Mouse (Mus musculus) left cerebral cortex, adult 9 months (tissue): ENCODE measurements around the gene Kdm2a.

Experiments used
- DNase-seq, 2 experiments: peaks; one replicate each; pipeline ENCODE4 v3.0.0; 2022; ENCODE audit warnings: low spot score in 2 of 2

Gene Kdm2a

DNA sequence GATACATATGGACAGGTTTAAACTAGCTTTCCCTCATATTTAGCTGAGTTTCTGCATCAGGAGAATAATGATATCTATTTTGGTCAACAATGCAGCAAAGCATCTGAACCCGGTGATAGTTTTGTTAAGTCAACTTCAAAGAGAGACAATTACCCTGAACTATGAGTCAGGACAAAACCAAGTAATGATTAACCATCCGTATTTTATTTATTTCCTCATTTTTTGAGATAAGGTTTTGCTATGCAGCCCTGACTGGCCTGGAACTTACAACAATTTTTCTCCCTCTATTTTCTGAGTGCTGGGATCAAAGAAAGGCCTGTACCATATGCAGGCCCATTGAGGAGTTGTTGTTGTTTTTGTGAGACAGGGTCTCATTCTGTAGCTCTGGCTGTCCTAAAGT, 67.5 kb downstream of the Kdm2a start:
- DNase-seq: no peak

DNA sequence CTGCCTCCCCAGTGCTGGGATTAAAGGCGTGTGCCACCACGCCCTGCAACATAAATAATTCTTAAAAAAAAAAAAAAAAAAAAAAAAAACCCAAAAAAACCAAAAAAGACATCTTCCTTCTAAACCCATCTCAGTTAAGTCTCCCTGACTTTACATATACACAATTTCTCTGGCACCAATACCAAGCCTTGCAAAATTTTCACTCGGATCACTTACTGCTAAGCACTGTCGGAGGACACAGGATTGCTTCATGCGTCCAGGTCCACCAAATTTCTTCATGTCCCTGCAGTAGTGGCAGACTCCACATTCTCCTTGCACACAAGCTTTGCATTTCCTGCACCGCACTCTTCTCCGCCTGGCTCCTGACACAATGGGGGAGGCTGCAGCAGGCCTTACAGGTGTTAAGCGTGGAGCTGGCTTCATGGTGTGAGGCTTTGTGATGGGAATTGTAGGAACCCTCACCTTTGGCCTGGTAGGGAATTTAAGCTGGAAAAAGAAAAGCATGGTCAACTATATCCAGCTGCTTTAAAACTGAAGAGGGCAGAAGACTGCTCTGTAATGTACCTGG, 69.3 kb downstream of the Kdm2a start:
- DNase-seq: no peak

DNA sequence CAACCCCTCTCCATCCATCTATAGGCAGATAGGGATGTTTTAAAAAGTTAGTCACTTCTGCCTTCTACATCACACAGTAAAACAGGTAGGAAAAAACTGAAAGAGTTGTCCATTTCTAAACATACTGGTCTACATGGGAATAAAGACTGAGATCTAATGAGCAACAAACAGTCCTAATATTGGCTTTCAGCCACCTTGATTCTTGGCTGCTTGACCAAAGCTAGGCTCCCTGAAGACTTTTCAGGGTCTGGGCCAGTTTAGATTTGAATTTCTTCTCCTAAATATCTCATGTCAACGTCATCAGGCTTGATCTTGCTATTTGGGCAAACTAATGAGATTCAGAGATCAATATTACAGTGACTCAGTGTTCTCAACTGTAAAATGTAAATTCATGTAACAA, 71.2 kb downstream of the Kdm2a start:
- DNase-seq: no peak

DNA sequence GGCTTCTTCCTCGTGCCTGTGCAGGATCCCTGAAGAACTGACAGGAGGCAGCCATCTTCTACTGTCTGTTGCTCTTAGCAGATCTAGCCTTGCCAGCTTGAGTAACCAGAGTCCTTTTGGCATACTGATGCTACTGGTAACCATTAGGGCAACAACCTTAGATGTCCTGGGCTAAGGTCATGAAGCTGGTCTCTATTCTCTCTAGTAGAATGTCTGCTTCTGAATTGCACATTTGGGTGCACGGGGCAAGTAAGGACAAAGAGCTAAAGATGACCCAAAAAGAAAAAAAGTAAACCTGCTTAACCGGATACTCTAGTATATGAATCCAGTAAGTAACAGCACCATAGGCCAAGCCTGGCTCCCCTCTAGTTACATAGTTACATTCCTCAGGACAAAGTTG, 72.0 kb downstream of the Kdm2a start:
- DNase-seq: no peak

DNA sequence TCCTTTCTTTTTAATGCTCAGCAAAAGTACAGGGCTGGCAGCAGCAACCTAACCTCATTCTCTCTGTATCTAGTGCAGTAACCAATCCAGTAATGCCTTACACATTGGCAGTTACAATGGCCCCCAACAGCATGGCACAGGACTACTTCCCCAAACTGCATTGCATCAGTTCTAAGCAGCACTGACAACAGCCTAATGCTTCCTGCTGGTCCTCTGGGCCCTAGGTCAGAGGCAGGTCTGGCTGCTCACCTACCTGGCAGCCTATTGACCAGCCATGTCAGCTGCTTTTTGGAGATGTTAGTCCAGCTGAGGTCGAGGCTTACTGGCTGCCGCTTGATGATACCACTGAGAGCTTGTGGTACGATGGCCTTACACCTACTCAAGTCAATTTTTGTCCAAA, 76.0 kb downstream of the Kdm2a start:
- no peak for DNase-seq

DNA sequence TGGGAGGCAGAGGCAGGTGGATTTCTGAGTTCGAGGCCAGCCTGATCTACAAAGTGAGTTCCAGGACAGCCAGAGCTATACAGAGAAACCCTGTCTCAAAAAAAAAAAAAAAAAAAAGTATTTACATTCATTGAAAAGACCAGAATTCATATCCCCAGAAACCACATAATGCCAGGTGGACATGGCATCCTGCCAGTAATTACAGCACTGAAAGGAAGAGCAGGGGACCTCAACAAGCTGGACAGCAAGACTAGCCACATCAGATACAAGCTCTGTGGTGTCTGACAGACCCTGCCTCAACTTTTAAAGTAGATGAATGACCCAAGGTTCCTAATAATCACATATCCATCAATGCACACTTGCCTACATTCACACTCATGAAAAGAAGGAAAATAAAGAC, 76.5 kb downstream of the Kdm2a start:
- DNase-seq: no peak

DNA sequence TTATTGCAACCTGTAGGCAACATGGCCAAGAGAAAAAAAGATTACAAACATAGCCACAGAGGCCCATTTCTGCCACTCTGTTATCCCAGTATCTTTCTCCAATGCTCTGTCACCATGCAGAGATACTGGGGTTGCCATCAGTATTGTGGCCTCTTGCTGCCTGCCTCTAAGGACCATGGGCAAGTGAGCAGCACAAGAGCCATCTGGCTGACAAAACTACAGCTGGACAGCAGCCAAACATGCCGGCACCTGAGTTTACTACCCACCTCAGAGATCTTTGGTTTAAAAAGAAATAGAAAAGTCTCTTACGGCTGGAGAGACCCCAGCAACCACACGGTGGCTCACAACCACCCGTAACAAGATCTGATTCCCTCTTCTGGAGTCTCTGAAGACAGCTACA, 78.8 kb downstream of the Kdm2a start:
- DNase-seq: no peak

DNA sequence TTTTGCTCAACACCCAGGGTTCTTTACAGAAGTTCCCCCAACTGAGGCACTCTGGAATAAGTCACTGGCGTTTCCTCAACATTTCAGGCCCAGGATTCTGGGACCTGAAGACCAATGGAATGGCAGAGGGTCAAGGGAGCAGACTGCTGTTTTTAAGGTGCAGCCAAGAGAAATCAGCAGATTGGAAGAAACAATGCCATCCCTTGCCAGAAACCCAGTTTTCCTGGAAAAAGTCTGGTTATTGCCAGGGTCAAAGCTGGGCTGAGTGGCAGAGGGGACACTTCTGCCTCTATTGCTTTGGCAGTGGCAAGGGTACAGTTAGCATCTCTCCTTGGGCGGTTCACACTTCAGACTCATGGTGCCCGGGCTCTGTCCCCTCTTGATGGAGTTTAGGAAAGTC, 80.9 kb downstream of the Kdm2a start:
- no peak for DNase-seq

DNA sequence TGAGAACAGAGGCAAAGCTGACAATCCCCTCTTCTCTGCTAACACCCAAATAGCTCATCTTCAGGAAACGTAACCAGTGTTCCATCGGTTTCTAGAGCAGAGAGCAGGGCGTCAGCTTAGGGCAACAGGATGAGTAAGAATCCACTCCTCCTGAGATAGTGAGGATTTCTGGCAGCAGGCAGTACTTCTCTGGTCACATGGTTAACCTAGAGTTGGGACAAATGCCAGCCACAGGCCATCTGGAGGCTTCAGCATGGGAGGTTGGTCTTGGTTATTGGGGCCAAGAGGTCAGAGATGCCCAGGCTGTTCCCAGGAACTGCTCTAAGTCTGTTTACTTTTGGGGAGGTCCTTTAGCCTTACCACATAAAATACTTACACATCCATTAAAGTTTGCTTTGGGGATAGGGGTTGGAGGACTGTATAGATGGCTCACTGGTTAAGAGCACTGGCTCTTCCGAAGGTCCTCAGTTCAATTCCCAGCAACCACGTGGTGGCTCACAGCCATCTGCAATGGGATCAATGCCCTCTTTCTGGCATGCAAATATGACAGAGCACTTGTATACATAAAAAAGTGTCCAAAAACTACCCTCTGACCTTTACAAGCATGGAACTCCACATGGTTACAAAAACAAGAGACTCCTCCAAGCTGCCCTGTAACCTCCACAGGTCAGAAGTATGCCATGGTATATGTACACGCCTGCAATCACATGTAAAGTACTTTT, 82.7 kb downstream of the Kdm2a start:
- no peak for DNase-seq

DNA sequence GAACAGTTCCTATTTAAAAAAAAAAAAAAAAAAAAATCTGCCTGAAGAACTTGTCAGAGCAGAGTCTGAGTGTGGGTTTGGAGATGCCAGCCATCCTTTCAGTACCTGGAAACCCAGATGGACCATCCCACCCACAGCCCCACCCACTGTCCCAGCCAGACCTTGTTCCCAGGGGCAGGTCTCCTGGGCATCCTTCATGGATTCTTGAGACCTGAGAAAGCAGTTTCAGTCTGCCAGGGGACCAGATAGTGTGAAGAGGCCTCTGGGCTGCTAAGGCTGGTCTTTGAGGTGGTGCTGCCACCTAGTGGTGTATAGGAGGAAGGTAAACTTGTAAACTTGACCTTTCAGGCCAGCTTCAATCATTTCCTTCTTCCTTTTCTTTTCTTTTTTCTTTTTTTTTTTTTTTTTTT, 88.3 kb downstream of the Kdm2a start:
- peak in 1 of 2 experiments; percentile 50 for DNase-seq

DNA sequence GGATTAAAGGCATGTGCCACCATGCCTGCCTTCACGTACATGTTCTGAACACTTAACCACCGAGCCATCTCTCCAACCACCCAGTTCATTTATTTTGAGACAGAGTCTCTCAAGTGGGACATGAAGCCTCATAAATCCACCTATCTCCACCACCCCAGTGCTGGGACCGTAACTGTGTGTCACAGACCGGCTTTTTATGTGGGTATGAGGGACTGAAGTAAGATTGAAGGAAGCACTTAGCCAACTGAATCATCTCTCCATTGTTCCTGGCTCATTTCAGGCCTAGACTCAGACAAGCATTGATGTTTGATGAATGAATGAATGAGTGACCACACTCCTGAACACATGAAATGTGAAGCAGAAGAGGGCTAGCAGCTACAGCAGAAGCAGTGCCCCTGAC, 88.8 kb downstream of the Kdm2a start:
- DNase-seq: no peak

DNA sequence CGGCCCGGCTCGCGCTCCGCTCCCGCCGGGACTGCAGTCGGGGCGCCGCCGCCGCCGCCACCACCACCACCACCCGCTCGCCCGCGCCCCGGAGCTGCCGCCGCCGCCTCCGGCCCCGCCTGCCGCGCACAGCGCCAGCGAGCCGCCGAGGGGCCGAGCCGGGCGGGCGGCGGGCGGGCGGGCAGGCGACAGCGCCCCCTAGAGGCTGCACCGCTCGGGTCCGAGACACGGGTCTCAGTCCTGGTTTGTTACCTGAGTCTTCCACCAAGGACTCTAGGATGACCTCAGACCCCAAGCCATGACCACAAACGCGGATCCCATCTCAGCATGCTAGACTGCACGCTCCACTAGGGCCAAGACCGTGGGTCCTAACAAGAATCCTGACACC, 91.9 kb downstream of the Kdm2a start, which contains the start of gene Grk2:
TSS of gene Grk2 (minus strand) at position 33 of the 388 bp plus-strand sequence.
- DNase-seq: peak in 1 of 2 experiments; percentile 69

DNA sequence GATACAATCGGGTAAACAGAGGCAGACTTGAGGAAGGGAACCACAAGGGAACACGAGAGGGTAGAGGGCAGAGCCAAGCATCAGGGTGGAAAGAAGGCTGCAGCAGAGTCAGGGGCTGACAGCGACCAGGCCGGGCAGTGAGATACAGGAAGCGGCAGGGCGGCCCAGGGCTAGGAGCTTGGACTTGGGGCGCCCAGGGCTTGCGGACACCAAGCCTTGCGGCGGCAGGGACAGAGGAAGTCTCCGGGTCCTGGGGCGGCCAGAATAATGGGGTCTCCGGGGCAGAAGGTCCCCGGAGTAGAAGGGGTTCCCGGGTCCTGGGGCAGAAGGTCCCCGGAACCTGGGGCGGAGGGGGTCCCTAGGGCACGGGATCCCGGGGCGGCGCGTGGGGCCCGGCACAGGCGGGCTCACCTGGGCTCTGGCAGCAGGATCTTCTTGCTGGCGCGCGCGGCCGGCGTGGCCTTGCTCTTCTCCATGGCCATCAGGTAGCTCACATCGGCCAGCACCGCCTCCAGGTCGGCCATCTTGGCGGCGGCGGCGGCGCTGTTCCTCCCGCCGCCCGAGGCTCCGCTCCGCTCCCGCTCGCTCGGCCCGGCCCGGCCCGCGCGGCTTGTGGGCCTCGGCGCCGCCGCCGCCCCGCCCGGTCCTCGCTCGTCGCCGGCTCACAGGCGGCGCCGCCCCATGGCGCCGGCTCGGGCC, 92.4 kb downstream of the Kdm2a start:
- DNase-seq: no peak

DNA sequence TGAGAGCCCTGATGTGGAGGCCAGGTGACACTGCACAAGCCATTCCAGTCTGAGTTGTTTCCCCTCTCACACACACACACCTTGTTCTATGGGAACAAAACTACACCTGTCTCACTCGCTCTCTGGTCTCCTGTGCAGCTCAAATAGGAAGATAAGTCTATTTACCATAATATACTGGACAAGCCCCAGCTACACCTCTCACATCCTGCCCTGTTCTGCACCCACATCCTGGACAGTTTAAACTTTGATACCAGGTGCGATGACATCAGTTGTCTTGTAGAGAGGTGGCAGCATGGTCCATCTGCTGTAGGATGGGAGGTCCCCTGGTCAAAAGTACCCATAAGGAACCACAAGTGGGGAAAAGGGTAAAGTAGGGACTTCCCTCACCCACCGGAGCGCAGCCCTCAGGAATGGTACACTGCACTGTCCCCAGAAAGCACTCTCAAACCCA, 93.2 kb downstream of the Kdm2a start:
- DNase-seq: no peak

DNA sequence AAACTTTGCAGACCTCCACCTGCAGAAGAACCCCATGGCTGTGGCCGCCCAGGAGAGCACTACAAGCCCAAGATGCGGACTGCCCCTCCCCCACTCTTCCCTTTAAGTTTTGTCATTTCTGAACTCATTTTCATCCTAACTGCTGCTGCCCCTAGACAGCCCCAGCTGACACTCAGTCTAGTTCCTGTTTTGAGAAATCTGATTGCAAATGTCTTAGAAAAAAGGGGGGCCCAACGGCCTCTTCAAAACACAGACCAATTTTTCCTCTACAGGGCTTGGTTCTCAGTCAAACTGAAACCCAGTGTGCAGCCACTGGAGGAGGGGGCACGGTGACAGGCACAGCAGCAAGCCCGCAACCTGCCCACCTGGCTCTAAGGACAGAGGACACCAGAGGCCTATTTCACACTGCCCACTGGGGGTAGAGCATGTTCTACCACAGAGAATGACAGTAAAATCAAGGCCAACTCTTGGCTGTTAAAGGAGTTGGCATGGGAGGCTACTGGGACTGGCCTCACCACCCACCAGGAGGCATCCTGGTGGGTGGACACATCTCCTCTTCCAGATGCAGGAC, 93.7 kb downstream of the Kdm2a start:
- DNase-seq: no peak

DNA sequence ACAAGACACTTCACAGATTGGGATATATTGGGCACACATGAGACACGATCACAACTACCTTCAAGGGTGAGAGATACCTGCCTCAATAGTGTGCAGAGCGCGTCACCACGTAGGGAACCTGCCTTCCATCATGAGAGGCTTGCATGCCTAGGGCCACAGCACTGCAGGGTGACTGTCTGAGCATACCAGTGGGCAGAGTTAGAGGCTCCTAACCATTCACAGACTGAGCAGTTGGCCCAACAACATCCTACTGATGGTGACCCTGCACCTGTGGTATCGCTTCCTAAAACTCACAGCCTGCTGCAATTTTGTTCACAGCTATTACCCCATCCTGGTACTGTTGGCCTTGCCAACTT, 94.5 kb downstream of the Kdm2a start:
- DNase-seq: no peak

DNA sequence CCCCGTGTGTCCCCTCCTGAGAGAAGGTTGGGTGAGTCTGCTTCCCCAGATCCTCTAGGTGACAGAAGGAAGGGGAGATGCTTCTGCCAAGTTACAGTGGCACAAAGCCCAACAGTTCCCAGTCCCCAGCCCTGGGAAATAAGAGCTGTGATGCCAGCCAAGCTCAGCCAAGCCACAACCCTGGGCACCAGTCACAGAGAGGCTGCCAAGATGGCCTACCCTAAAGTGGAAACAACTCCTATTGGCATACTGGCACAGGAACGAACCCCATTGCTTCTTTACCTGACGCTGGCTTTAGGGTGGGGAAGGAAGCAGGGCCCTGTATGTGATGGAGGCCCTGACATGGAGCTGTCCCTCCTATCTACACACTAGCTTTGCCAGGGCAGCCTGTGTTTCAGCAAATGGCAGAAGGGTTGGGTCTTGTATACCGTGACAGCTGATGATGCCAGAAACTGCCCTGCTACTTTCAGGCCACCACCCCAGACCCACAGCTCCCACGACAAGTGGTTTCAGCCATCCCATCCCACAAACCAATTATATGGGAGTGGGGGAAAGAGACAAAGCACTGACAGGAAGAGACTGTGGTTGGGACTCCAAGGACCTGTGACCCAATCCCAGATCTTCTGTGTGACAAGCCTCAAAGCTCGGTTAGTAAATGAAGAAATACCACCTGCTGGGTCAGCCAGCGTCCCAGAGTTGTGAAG, 95.0 kb downstream of the Kdm2a start:
- DNase-seq: peak in 1 of 2 experiments; percentile 54

DNA sequence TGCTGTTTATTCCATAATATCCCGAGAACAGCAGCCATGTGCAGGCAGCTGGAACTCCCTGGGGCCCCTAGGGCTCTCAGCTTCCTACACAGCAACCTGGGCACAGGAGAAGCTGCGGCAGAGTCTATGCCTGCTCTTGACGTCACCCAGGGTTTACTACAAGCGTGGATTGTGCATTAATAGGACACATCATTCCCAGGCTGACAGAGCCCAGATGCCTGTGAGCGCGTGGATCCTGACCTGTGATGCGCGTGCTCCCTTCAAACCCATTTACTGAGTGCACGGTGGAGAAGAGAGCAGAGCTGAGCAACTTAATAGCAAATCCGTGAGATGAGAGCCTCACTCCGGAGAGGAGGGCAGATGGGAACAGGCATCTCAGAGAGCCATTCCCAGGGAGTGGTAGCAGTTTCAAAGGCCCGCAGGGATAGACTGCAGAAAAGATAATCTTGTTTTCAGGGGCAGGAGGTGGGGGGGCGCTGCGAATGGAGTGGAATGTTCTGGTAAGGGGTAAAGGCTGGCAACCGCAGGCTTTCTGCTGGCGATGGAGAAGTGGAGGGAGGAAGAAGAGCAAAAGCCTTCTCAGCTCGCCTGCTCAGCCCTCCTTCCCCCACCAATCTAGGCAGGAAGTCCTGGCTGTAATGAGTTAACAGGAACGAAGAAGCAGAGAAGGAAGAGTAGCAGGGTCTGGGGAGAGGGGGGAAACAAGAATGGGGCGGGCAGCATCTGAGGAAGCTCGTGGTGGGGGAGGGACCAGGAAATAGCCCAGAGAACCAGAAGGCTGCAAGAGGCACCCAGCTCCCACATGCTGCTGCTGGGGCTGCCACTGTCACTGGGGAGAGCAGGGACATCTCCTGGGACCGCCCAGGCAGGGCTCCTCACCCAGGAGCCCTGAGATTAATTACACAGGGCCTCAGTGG, 96.1 kb downstream of the Kdm2a start:
- DNase-seq: peak in 1 of 2 experiments; percentile 50

DNA sequence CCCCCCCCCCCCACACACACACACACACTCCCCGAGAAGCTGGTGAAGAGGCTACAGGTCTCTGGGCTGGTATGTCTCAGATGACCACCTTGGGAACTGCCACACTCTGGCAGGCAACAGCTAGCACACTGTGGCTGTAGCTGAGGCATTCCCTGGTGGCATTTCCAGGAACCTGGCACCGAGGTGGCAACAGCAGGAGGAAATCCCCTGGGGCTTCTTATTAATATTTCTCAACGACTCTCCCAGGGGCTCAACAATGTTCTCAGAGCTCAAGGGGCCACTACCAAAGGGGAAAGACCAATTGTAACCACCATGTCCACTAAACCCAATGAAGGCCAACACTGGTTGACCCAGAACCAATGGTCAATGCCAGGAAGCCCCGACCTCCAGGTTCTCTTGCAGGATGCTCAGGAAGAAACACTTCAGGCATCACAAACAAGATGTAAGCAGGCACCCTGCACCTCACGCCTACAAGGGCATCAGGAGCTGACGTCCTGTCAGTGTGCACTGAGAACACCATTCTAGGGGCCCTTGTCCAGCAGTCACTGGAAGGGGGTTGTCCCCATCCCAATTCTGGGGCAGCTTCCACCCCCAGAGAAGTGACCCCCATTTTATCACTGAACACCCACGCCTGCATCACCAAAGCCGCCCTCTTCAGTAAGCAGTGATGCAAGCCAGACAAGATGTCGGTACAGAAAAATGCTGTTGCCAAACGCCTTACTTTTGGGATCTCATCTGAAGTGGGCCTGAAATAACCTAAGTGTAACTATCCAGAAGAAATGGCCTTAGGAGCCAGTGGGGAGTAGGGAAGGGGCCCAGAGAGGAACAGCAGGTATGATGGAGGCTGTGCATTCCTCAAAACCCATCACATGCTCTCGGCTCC, 97.0 kb downstream of the Kdm2a start:
- DNase-seq: no peak

DNA sequence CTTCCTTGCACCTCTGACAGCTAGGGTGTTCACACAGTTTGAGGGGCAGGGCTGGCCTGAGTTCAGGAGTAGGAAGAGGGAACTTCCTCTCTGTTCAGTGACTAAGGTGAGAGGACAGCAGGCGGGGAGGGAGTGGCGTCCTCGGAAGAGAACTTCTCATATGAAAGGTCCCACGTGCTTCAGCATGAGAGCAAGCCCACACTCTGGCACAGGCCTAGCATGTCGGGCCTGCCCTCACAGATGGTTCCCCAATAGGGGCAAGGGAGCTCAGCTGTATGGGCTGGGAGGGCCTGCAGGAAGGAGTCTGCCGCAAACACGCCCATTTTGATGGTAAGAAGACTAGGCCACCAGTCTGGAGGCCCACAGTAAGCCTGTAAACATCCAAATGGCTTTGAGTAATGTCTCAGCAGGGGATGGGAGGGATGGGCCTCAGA, 97.8 kb downstream of the Kdm2a start:
- DNase-seq: no peak
